Mouse (Mus musculus) neural tube, postnatal 0 days (tissue): ENCODE measurements around the gene Dcpp1. TPM values are rescaled to one million over a fixed set of nuclear protein-coding genes. Genes with fewer than 3 reads are reported as not detected.

ENCODE experiments used
- polyA plus RNA-seq: library from polyadenylated mRNA; unstranded; fragments of >200 nt; fragmentation: Nextera tagmentation; extraction: Ambion mirVana; gene quantifications from 2 replicates; pipeline ENCODE4 v1.2.1, GENCODE M21; 2015

Gene Dcpp1
- not detected in 2 replicates for polyA plus RNA-seq

DNA sequence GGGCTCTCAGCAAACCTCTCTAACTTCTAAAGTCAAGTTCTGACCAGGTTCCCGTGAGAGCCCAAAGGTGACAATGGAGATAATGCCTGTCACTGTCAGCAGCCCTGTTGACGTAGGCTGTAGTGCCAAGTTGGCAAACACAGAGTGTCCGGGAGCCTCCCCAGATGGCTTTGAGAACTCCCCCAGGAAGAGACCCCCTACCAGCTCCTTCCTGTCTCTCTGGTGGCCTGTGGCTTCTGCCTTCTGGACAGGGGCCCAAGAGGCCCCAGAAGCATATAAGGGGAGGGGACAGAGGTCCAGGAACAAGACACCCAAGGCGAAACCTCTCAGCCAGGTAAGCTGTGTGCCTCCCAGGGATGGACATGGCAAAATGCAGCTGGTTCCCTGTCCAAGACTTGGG is at the start of gene Dcpp1, which contains the start of gene Dcpp2:
Gene Dcpp1, plus strand, starts transcription at position 301 of the 400 bp plus-strand sequence.
Gene Dcpp2, plus strand, starts transcription at position 305 of the 400 bp plus-strand sequence.

DNA sequence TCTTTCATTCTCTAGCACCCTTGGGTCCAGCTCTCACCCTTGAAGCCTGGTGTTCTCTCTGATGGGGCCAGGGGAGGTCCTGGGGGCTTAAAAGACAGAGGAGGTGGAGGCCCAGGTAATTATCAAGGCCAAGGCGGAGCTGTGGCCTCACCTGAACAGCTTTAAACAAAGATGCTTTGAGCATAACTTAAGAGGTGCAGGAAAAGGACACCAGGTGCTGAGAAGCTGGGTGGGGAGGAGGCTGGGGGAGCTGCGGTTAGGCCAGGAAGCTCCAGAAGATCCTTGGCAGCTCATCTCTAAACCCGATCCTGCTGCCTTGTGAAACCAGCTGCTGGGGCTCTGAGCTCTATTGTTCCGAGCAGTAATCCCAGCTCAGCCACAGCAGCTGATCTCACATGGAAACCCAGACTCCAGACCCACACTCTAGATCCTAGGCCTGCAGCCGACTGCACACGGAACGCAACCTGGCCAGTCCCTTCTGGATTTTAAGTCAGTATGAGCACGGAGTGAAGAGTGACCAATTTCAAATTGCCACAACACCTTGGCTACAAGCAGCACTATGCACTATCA is 44.6 kb upstream of the Dcpp1 start, which contains the start of gene Prss33:
Gene Prss33, minus strand, starts transcription at position 51 of the 570 bp plus-strand sequence.

DNA sequence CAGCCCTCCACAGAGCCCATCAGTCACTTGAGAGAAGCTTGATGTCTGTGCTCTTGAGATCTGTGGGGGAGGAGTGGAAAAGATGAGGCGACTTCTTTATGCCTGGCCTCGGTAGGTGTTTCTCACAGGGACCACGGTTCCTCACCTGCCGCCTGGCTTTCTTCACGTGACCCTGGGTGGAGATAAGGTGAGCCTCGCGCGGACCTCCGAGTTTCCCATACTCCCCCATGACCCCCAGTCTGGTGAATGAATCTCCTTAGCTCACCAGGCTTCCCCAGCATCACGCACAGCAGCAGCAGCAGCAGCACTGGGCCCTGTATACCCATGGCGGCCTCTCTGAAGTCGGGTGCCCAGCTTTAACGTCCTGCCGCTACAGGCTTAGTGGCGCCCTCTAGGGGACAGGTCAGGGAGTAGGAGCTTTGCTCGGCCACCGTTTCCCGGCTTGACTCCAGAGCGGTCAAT is 36.8 kb upstream of the Dcpp1 start, which contains the start of the genes Prss32 and Prss41:
Gene Prss32, plus strand, starts transcription at position 44 of the 462 bp plus-strand sequence.
Gene Prss41, minus strand, starts transcription at position 361 of the 462 bp plus-strand sequence.

DNA sequence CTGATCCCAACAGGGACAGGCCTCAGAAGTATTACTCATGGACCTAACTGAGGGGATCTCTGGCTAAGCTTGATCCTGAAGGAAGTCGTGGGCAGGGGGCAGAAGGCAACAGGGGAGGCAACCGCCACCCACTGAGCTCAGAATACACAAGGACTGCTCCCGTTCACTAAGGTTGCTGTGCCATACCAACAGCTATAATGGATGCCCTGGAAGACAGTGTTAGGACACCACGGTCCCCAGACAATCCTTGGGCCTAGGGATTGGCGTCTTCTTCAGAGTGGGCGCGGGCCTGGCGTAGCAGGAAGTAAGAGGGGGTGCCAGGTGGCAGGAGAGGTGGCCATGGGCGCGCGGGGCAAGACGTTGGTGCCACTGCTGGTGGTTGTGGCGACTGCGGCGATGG is 12.9 kb upstream of the Dcpp1 start, which contains the start of gene Prss21:
Gene Prss21, plus strand, starts transcription at position 301 of the 400 bp plus-strand sequence.

DNA sequence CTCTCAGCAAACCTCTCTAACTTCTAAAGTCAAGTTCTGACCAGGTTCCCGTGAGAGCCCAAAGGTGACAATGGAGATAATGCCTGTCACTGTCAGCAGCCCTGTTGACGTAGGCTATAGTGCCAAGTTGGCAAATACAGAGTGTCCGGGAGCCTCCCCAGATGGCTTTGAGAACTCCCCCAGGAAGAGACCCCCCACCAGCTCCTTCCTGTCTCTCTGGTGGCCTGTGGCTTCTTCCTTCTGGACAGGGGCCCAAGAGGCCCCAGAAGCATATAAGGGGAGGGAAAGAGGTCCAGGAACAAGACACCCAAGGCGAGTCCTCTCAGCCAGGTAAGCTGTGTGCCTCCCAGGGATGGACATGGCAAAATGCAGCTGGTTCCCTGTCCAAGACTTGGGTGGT is 36.5 kb downstream of the Dcpp1 start, which contains the start of gene Dcpp3:
Gene Dcpp3, plus strand, starts transcription at position 301 of the 400 bp plus-strand sequence.

Other genes starting within 250 kb of the Dcpp1 start
- gene Mmp25, start 235.6 kb upstream of the Dcpp1 start, polyA plus RNA-seq: 1.4 and 1.7 TPM in 2 replicates
- 0.23 TPM in 2 replicates for gene Bicdl2, start 220.4 kb upstream of the Dcpp1 start, polyA plus RNA-seq
- 207 and 248 TPM in 2 replicates for gene Hcfc1r1, start 207.3 kb upstream of the Dcpp1 start, polyA plus RNA-seq
- gene Thoc6, start 207.0 kb upstream of the Dcpp1 start, polyA plus RNA-seq: 29.4 and 33.2 TPM in 2 replicates
- 14.4 and 18.7 TPM in 2 replicates for gene Tnfrsf12a, start 203.4 kb upstream of the Dcpp1 start, polyA plus RNA-seq
- gene Cldn6, start 201.6 kb upstream of the Dcpp1 start, polyA plus RNA-seq: 0.23 and 0.35 TPM in 2 replicates
- gene Cldn9, start 196.8 kb upstream of the Dcpp1 start, polyA plus RNA-seq: 0.20 and 0.79 TPM in 2 replicates
- 0.19 TPM in 1 of 2 replicates, not detected in the other for gene 1520401A03Rik, start 158.1 kb upstream of the Dcpp1 start, polyA plus RNA-seq
- gene Pkmyt1, start 154.5 kb upstream of the Dcpp1 start, polyA plus RNA-seq: 14.5 and 16.2 TPM in 2 replicates
- gene Paqr4, start 140.0 kb upstream of the Dcpp1 start, polyA plus RNA-seq: 64.8 and 68.8 TPM in 2 replicates
- 1.2 and 1.6 TPM in 2 replicates for gene Kremen2, start 135.0 kb upstream of the Dcpp1 start, polyA plus RNA-seq
- gene Flywch1, start 109.3 kb upstream of the Dcpp1 start, polyA plus RNA-seq: 162 and 181 TPM in 2 replicates
- gene Flywch2, start 94.8 kb upstream of the Dcpp1 start, polyA plus RNA-seq: 111 and 120 TPM in 2 replicates
- gene Srrm2, start 90.3 kb upstream of the Dcpp1 start, polyA plus RNA-seq: 455 and 462 TPM in 2 replicates
- 1,482 and 1,529 TPM in 2 replicates for gene Elob, start 51.7 kb upstream of the Dcpp1 start, polyA plus RNA-seq
- gene Prss33, start 44.8 kb upstream of the Dcpp1 start, polyA plus RNA-seq: not detected in 2 replicates
- 0.12 TPM in 1 of 2 replicates, not detected in the other for gene Prss32, start 37.0 kb upstream of the Dcpp1 start, polyA plus RNA-seq
- gene Prss41, start 36.7 kb upstream of the Dcpp1 start, polyA plus RNA-seq: 0.86 and 1.6 TPM in 2 replicates
- not detected in 2 replicates for gene Prss21, start 12.8 kb upstream of the Dcpp1 start, polyA plus RNA-seq
- gene Dcpp2, start within 50 bp of the Dcpp1 start, polyA plus RNA-seq: not detected in 2 replicates
- gene Dcpp3, start 36.6 kb downstream of the Dcpp1 start, polyA plus RNA-seq: not detected in 2 replicates
- gene Sbp, start 60.8 kb downstream of the Dcpp1 start, polyA plus RNA-seq: not detected in 2 replicates
- gene Sbpl, start 74.4 kb downstream of the Dcpp1 start, polyA plus RNA-seq: not detected in 2 replicates
- gene Prss30, start 99.7 kb downstream of the Dcpp1 start, polyA plus RNA-seq: not detected in 2 replicates
- gene Prss22, start 117.2 kb downstream of the Dcpp1 start, polyA plus RNA-seq: not detected in 2 replicates
- gene Prss27, start 157.3 kb downstream of the Dcpp1 start, polyA plus RNA-seq: 0.15 TPM in 1 of 2 replicates, not detected in the other
- 89.6 and 92.0 TPM in 2 replicates for gene Kctd5, start 192.6 kb downstream of the Dcpp1 start, polyA plus RNA-seq